Comparison of ENCODE assay signal across 27 mouse cellular contexts in the genomic region with DNA sequence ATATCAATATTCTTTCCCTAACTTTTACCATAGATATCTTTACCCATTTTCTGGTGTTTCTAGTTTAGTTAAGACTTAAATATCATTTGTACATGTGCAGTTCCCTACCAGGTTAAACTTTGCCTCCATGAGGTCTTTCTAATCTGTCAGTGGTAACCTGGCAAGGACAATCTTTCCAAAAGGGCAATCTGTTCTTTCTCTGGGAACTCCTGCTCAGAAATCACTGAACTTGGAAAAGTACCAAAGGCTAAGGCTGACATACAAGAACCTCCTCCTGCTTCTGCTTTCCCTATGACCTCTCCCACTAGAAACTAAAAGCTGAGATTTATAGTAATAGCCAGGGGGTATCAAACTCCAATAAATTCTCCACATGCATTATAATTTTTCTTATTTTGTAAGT.
"Had no signal": no experiment of that assay in that cellular context is flagged by ENCODE, and none has a peak within 500 bp of the region (broad histone marks: within the 10 kb centered on the region; RNA-seq: fewer than 3 reads in every experiment).

No protein-coding gene starts in this region.

- H3K36me3 ChIP-seq: heart, embryonic 10.5 days; heart, embryonic 12.5 days; hindbrain, embryonic 10.5 days; hindbrain, embryonic 12.5 days; intestine, embryonic 15.5 days; limb, embryonic 10.5 days; limb, embryonic 12.5 days; liver, embryonic 13.5 days; liver, embryonic 15.5 days had no signal

- DNase-seq: gastrocnemius, adult 2 months; gastrocnemius, postnatal 10 days; gastrocnemius, postnatal 25 days; heart, adult 18-20 months; heart, postnatal 10 days; heart, postnatal 4 days; kidney, adult 18-20 months; kidney, postnatal 10 days; kidney, postnatal 25 days; kidney, postnatal 4 days; liver; liver, embryonic 13.5 days; liver, postnatal 0 days had no signal

- H3K9ac ChIP-seq: heart, embryonic 12.5 days; hindbrain, embryonic 12.5 days; hindbrain, embryonic 14.5 days; intestine, embryonic 15.5 days; limb, embryonic 12.5 days; liver, embryonic 13.5 days; liver, embryonic 15.5 days; liver, postnatal 0 days had no signal

- ATAC-seq: hindbrain, embryonic 16.5 days; inflammation-experienced regulatory T-cells, adult 6 months; intestine, embryonic 15.5 days; intestine, postnatal 0 days; liver, postnatal 0 days had no signal

- H3K9me3 ChIP-seq: heart, embryonic 10.5 days; hindbrain, embryonic 10.5 days; hindbrain, embryonic 12.5 days; intestine, embryonic 15.5 days; limb, embryonic 10.5 days; limb, embryonic 12.5 days; liver, embryonic 13.5 days; liver, embryonic 15.5 days had no signal

- H3K4me1 ChIP-seq: heart, embryonic 10.5 days; heart, embryonic 12.5 days; hindbrain, embryonic 10.5 days; hindbrain, embryonic 12.5 days; intestine, embryonic 15.5 days; limb, embryonic 10.5 days; limb, embryonic 12.5 days; liver, embryonic 13.5 days; liver, embryonic 15.5 days had no signal

- H3K27me3 ChIP-seq: heart, embryonic 12.5 days; hindbrain, embryonic 12.5 days; intestine, embryonic 15.5 days; limb, embryonic 12.5 days; liver, embryonic 13.5 days; liver, embryonic 15.5 days had no signal

- H3K27ac ChIP-seq: gastrocnemius, adult 2 months; heart, embryonic 10.5 days; hindbrain, embryonic 10.5 days; hindbrain, embryonic 12.5 days; hindbrain, embryonic 14.5 days; intestine, embryonic 15.5 days; layer of hippocampus, adult 2 months; left cerebral cortex, adult 2 months; limb, embryonic 10.5 days; limb, embryonic 12.5 days; liver, embryonic 13.5 days; liver, embryonic 15.5 days had no signal

- H3K4me2 ChIP-seq: heart, embryonic 12.5 days; hindbrain, embryonic 12.5 days; hindbrain, embryonic 14.5 days; intestine, embryonic 15.5 days; limb, embryonic 12.5 days; liver, embryonic 13.5 days; liver, embryonic 15.5 days had no signal

- H3K4me3 ChIP-seq: gastrocnemius, adult 2 months; heart, embryonic 10.5 days; heart, embryonic 12.5 days; hindbrain, embryonic 10.5 days; hindbrain, embryonic 12.5 days; intestine, embryonic 15.5 days; layer of hippocampus, adult 2 months; left cerebral cortex, adult 2 months; limb, embryonic 10.5 days; limb, embryonic 12.5 days; liver, embryonic 13.5 days; liver, embryonic 15.5 days had no signal
